Mouse (Mus musculus): Measurements from ENCODE around the gene Cox19. TPM values are rescaled to one million over a fixed set of nuclear protein-coding genes. Genes with fewer than 3 reads are reported as not detected.

The Cox19 gene
- polyA plus RNA-seq, 1 experiment from 2014 or later = 90.6 TPM

MicroRNAs encoded within 50 kb of the gene (microRNA counts, 519-probe panel; counts per million panel counts)
- not detected for microRNA mmu-miR-339-3p
- not detected for microRNA mmu-miR-339-5p

Small RNA genes lying within 50 kb of the gene (microRNA-seq; reads per million reads assigned to microRNA genes)
- gene Mir339 = 393 reads per million, percentile 65 among the genes with 10 or more reads in this experiment

Other genes with a start within 250 kb of the Cox19 start
- gene Prkar1b, start 201.4 kb downstream of the Cox19 start, polyA plus RNA-seq (2015; fragmentation: Nextera tagmentation; extraction: Ambion mirVana) = 19.2 and 20.1 TPM in 2 replicates
- gene Dnaaf5, start 201.2 kb downstream of the Cox19 start, polyA plus RNA-seq (2015; fragmentation: Nextera tagmentation; extraction: Ambion mirVana) = 4.7 and 5.5 TPM in 2 replicates
- gene Sun1, start 150.8 kb downstream of the Cox19 start, polyA plus RNA-seq (2015; fragmentation: Nextera tagmentation; extraction: Ambion mirVana) = 52.4 and 56.7 TPM in 2 replicates
- gene Get4, start 99.1 kb downstream of the Cox19 start, polyA plus RNA-seq (2015; fragmentation: Nextera tagmentation; extraction: Ambion mirVana) = 153 and 171 TPM in 2 replicates
- 3.2 and 4.1 TPM in 2 replicates for gene Adap1, start 25.8 kb downstream of the Cox19 start, polyA plus RNA-seq (2015; fragmentation: Nextera tagmentation; extraction: Ambion mirVana)
- 22.8 and 23.5 TPM in 2 replicates for gene Cyp2w1, start 1.2 kb upstream of the Cox19 start, polyA plus RNA-seq (2015; fragmentation: Nextera tagmentation; extraction: Ambion mirVana)
- 2.6 and 3.1 TPM in 2 replicates for gene Gpr146, start 26.3 kb upstream of the Cox19 start, polyA plus RNA-seq (2015; fragmentation: Nextera tagmentation; extraction: Ambion mirVana)
- 7.1 and 10.4 TPM in 2 replicates for gene C130050O18Rik, start 53.9 kb upstream of the Cox19 start, polyA plus RNA-seq (2015; fragmentation: Nextera tagmentation; extraction: Ambion mirVana)
- 5.7 and 7.3 TPM in 2 replicates for gene Gper1, start 71.7 kb upstream of the Cox19 start, polyA plus RNA-seq (2015; fragmentation: Nextera tagmentation; extraction: Ambion mirVana)
- 30.8 and 35.6 TPM in 2 replicates for gene 3110082I17Rik, start 109.1 kb upstream of the Cox19 start, polyA plus RNA-seq (2015; fragmentation: Nextera tagmentation; extraction: Ambion mirVana)
- gene Zfand2a, start 133.1 kb upstream of the Cox19 start, polyA plus RNA-seq (2015; fragmentation: Nextera tagmentation; extraction: Ambion mirVana) = 9.6 and 9.9 TPM in 2 replicates
- gene Uncx, start 192.1 kb upstream of the Cox19 start, polyA plus RNA-seq (2015; fragmentation: Nextera tagmentation; extraction: Ambion mirVana) = 0.20 and 0.35 TPM in 2 replicates